28 mouse cellular contexts compared by ENCODE assay signal in genomic region chr1:151543796-151544477, GRCm38 (mm10).
"Had no signal": no experiment of that assay in that cellular context is flagged by ENCODE, and none has a peak within 500 bp of the region (broad histone marks: within the 10 kb centered on the region; RNA-seq: fewer than 3 reads in every experiment).

No protein-coding gene starts in this region.

- H3K9me3 ChIP-seq: heart, embryonic 13.5 days; heart, embryonic 15.5 days; hindbrain, embryonic 13.5 days; hindbrain, embryonic 15.5 days; kidney, embryonic 15.5 days; limb, embryonic 12.5 days; liver, embryonic 13.5 days; liver, embryonic 15.5 days had no signal

- H3K4me1 ChIP-seq: heart, embryonic 13.5 days; heart, embryonic 15.5 days; hindbrain, embryonic 13.5 days; hindbrain, embryonic 15.5 days; limb, embryonic 12.5 days; liver, embryonic 13.5 days; liver, embryonic 15.5 days had no signal

- H3K9ac ChIP-seq: heart, embryonic 13.5 days; heart, embryonic 15.5 days; hindbrain, embryonic 13.5 days; hindbrain, embryonic 15.5 days; kidney, embryonic 15.5 days; limb, embryonic 12.5 days; liver, embryonic 13.5 days; liver, embryonic 15.5 days; liver, postnatal 0 days had no signal

- H3K4me2 ChIP-seq: heart, embryonic 11.5 days; heart, embryonic 13.5 days; heart, embryonic 15.5 days; hindbrain, embryonic 13.5 days; hindbrain, embryonic 15.5 days; kidney, embryonic 15.5 days; limb, embryonic 12.5 days; liver, embryonic 11.5 days; liver, embryonic 13.5 days; liver, embryonic 15.5 days had no signal

- H3K27ac ChIP-seq: heart, adult 2 months; heart, embryonic 13.5 days; heart, embryonic 15.5 days; hindbrain, embryonic 13.5 days; hindbrain, embryonic 15.5 days; hindbrain, postnatal 0 days; kidney, embryonic 15.5 days; kidney, postnatal 0 days; limb, embryonic 12.5 days; liver, embryonic 13.5 days; liver, embryonic 15.5 days had no signal

- DNase-seq: gastrocnemius, postnatal 14 days; gastrocnemius, postnatal 36 days; heart, adult 2 months; heart, postnatal 14 days; heart, postnatal 36 days; kidney, adult 11 months; kidney, adult 2 months; kidney, adult 9 months; kidney, postnatal 14 days; kidney, postnatal 36 days; layer of hippocampus, adult 9-11 months; layer of hippocampus, postnatal 36 days; left cerebral cortex, postnatal 4 days; liver; liver, embryonic 13.5 days; liver, postnatal 0 days had no signal

- H3K27me3 ChIP-seq: heart, embryonic 13.5 days; heart, embryonic 15.5 days; hindbrain, embryonic 13.5 days; hindbrain, embryonic 15.5 days; kidney, embryonic 15.5 days; limb, embryonic 12.5 days; liver, embryonic 13.5 days; liver, embryonic 15.5 days had no signal

- H3K4me3 ChIP-seq: heart, adult 2 months; heart, embryonic 13.5 days; heart, embryonic 15.5 days; hindbrain, embryonic 13.5 days; hindbrain, embryonic 15.5 days; kidney, embryonic 15.5 days; limb, embryonic 12.5 days; liver, embryonic 13.5 days; liver, embryonic 15.5 days had no signal

- ATAC-seq: hindbrain, postnatal 0 days; intestine, embryonic 16.5 days; liver, postnatal 0 days had no signal

- H3K36me3 ChIP-seq: heart, embryonic 13.5 days; heart, embryonic 15.5 days; hindbrain, embryonic 13.5 days; hindbrain, embryonic 15.5 days; kidney, embryonic 15.5 days; limb, embryonic 12.5 days; liver, embryonic 13.5 days; liver, embryonic 15.5 days had no signal
